Mouse (Mus musculus): ENCODE measurements around the gene Myo1g.
"Not testable (repeated sequence)": the region's sequence is repeated elsewhere in the genome, so short reads cannot be mapped to it uniquely, and the experiment has no call there.

Gene Myo1g

GRCm38 (mm10) chr11:6528186-6529006, 7.6 kb upstream of the Myo1g start:
- peak; percentile 99 to 100 for DNase-seq

GRCm38 (mm10) chr11:6527256-6528185, 6.8 kb upstream of the Myo1g start:
- no peak for DNase-seq

- DNase-seq, result not testable (repeated sequence)
Measured at GRCm38 (mm10) chr11:6526526-6527255, 5.9 kb upstream of the Myo1g start.

- DNase-seq, result no peak
Measured at GRCm38 (mm10) chr11:6525241-6525640, 4.5 kb upstream of the Myo1g start.

- no peak for DNase-seq
Measured at GRCm38 (mm10) chr11:6524880-6525238, 4.1 kb upstream of the Myo1g start.

GRCm38 (mm10) chr11:6524165-6524879, 3.6 kb upstream of the Myo1g start:
- no peak for DNase-seq

- no peak for DNase-seq
Measured at GRCm38 (mm10) chr11:6523662-6524088, 2.9 kb upstream of the Myo1g start.

- no peak for DNase-seq
Measured at GRCm38 (mm10) chr11:6522782-6523525, 2.2 kb upstream of the Myo1g start.

GRCm38 (mm10) chr11:6519491-6520033, 1.2 kb downstream of the Myo1g start:
- DNase-seq, result no peak

GRCm38 (mm10) chr11:6514837-6515236, 5.9 kb downstream of the Myo1g start:
- peak; percentile 25 to 61 for DNase-seq

- no peak for DNase-seq
Measured at GRCm38 (mm10) chr11:6508269-6508876, 12.4 kb downstream of the Myo1g start.

- no peak for DNase-seq
Measured at GRCm38 (mm10) chr11:6506516-6506915, 14.2 kb downstream of the Myo1g start.

- DNase-seq, result no peak
Measured at GRCm38 (mm10) chr11:6504689-6505088, 16.1 kb downstream of the Myo1g start.

- peak; percentile 78 to 85 for DNase-seq
Measured at GRCm38 (mm10) chr11:6504226-6504625, 16.5 kb downstream of the Myo1g start.

- DNase-seq, result no peak
Measured at GRCm38 (mm10) chr11:6502506-6502905, 18.3 kb downstream of the Myo1g start.

- peak; percentile 69 to 83 for DNase-seq
Measured at GRCm38 (mm10) chr11:6497311-6497948, 23.3 kb downstream of the Myo1g start.

GRCm38 (mm10) chr11:6489691-6490503, 30.9 kb downstream of the Myo1g start:
- DNase-seq, result peak; percentile 70 to 85

GRCm38 (mm10) chr11:6489257-6489656, 31.5 kb downstream of the Myo1g start:
- DNase-seq, result no peak

- DNase-seq, result no peak
Measured at GRCm38 (mm10) chr11:6488041-6488684, 32.6 kb downstream of the Myo1g start.

Measured in cerebellum, postnatal 25 days (tissue).